Mouse (Mus musculus): ENCODE results near the gene Hoxb6. TPM values are rescaled to one million over a fixed set of nuclear protein-coding genes. Genes with fewer than 3 reads are reported as not detected.

Gene Hoxb6
- total and polyA plus RNA-seq, 3 experiments, result not detected

GRCm38 (mm10) chr11:96311520-96312417 is 19.5 kb downstream of the Hoxb6 start:
- H3K27me3 ChIP-seq (ENCODE audit: control insufficient read depth in 1 of 2, insufficient read depth in 2 of 2, low read length in 2 of 2), result no peaks in the 10 kb centered on the region; a peak in 3 of 4 replicates
- peak in 1 of 3 experiments; percentile 12; a peak in 1 of 6 replicates for TF ChIP-seq CTCF (IDR thresholded peaks at IDR 0.05 in 2 of 3, conservative IDR thresholded peaks at IDR 0.05 in 1 of 3; ENCODE audit: control insufficient read depth in 1 of 3, insufficient read depth in 1 of 3, low read depth in 2 of 3, low read length in 3 of 3, poor library complexity in 1 of 3, severe bottlenecking in 1 of 3)
- no peak for TF ChIP-seq MYB (IDR thresholded peaks at IDR 0.05; ENCODE audit: low read depth, low read length)
- no peaks in the 10 kb centered on the region for H3K4me1 ChIP-seq (ENCODE audit: control insufficient read depth in 1 of 2, insufficient read depth in 2 of 2, low read length in 2 of 2)
- no peak overlapping the region for H3K9ac ChIP-seq (ENCODE audit: control insufficient read depth, low read depth, low read length, poor library complexity, severe bottlenecking)
- no peak for DNase-seq (ENCODE audit: low read depth, low spot score)
- H3K27ac ChIP-seq (ENCODE audit: control insufficient read depth, low read depth, low read length), result no peak overlapping the region
- H3K79me2 ChIP-seq (ENCODE audit: control insufficient read depth, insufficient read depth, low read length, poor library complexity), result no peaks in the 10 kb centered on the region
- no peak overlapping the region for H3K4me3 ChIP-seq (ENCODE audit: control insufficient read depth in 1 of 2, insufficient read depth in 1 of 2, low read depth in 2 of 2, low read length in 2 of 2)
- H3K36me3 ChIP-seq (ENCODE audit: control insufficient read depth in 1 of 2, insufficient read depth in 2 of 2, low read length in 2 of 2), result no peaks in the 10 kb centered on the region
- H3K9me3 ChIP-seq (replicated peaks; ENCODE audit: insufficient read depth, low read length), result no peaks in the 10 kb centered on the region

GRCm38 (mm10) chr11:96313134-96313533 is 20.9 kb downstream of the Hoxb6 start:
- Histone ChIP-seq H3K36me3 (ENCODE audit: control insufficient read depth in 1 of 2, insufficient read depth in 2 of 2, low read length in 2 of 2) (no peaks in the 10 kb centered on the region), H3K9me3 (replicated peaks; ENCODE audit: insufficient read depth, low read length) (no peaks in the 10 kb centered on the region), H3K27me3 (ENCODE audit: control insufficient read depth in 1 of 2, insufficient read depth in 2 of 2, low read length in 2 of 2) (no peaks in the 10 kb centered on the region; a peak in 3 of 4 replicates), H3K27ac (ENCODE audit: control insufficient read depth, low read depth, low read length) (no peak overlapping the region), H3K4me3 (ENCODE audit: control insufficient read depth in 1 of 2, insufficient read depth in 1 of 2, low read depth in 2 of 2, low read length in 2 of 2) (no peak overlapping the region), H3K79me2 (ENCODE audit: control insufficient read depth, insufficient read depth, low read length, poor library complexity) (no peaks in the 10 kb centered on the region), H3K4me1 (ENCODE audit: control insufficient read depth in 1 of 2, insufficient read depth in 2 of 2, low read length in 2 of 2) (no peaks in the 10 kb centered on the region), H3K9ac (ENCODE audit: control insufficient read depth, low read depth, low read length, poor library complexity, severe bottlenecking) (no peak overlapping the region)
- TF ChIP-seq MYB (IDR thresholded peaks at IDR 0.05; ENCODE audit: low read depth, low read length) (no peak), NRF1 (IDR thresholded peaks at IDR 0.05; ENCODE audit: insufficient read depth, low read depth, low read length, poor library complexity, severe bottlenecking) (no peak), ETS1 (IDR thresholded peaks at IDR 0.05; ENCODE audit: low read depth, low read length) (no peak), SIN3A (IDR thresholded peaks at IDR 0.05; ENCODE audit: low read length) (no peak), UBTF (IDR thresholded peaks at IDR 0.05; ENCODE audit: borderline replicate concordance, insufficient read depth, low read depth, low read length) (no peak), MAX (IDR thresholded peaks at IDR 0.05; ENCODE audit: low read length) (no peak), POLR2AphosphoS5 (IDR thresholded peaks at IDR 0.05; ENCODE audit: borderline replicate concordance, low read depth, low read length) (no peak), MAZ (IDR thresholded peaks at IDR 0.05; ENCODE audit: low read depth, low read length) (no peak), TCF12 (IDR thresholded peaks at IDR 0.05; ENCODE audit: low read depth, low read length) (no peak), USF2 (IDR thresholded peaks at IDR 0.05; ENCODE audit: borderline replicate concordance in 1 of 2, insufficient read depth in 1 of 2, low read depth in 1 of 2, low read length in 2 of 2) (no peak), E2F4 (IDR thresholded peaks at IDR 0.05; ENCODE audit: borderline replicate concordance, low read depth, low read length) (no peak), BHLHE40 (IDR thresholded peaks at IDR 0.05; ENCODE audit: borderline replicate concordance, low read depth, low read length) (no peak), RCOR1 (IDR thresholded peaks at IDR 0.05; ENCODE audit: low read depth, low read length) (no peak), TBP (IDR thresholded peaks at IDR 0.05; ENCODE audit: low read depth, low read length) (no peak), POLR2AphosphoS2 (IDR thresholded peaks at IDR 0.05; ENCODE audit: low read length) (no peak), KAT2A (conservative IDR thresholded peaks at IDR 0.05; ENCODE audit: low read depth, low read length) (no peak)
- DNase-seq (ENCODE audit: low read depth, low spot score), result no peak
